Mouse (Mus musculus) lung, postnatal 4 days (tissue): ENCODE measurements around the gene Gm21256.
"Not testable (repeated sequence)": the region's sequence is repeated elsewhere in the genome, so short reads cannot be mapped to it uniquely, and the experiment has no call there.

Experiments used
- DNase-seq, 2 experiments: peaks; one replicate each; pipeline ENCODE4 v3.0.0; 2021

The Gm21256 gene

GRCm38 (mm10) chrY:47450660-47451059, at the start of gene Gm21256:
Gm21256 (plus strand) TSS chrY:47450960.
- DNase-seq: not testable (repeated sequence)
